Mouse (Mus musculus): Measurements from ENCODE around the gene Abhd15. TPM values are rescaled to one million over a fixed set of nuclear protein-coding genes. Genes with fewer than 3 reads are reported as not detected.
"Not testable (repeated sequence)": the region's sequence is repeated elsewhere in the genome, so short reads cannot be mapped to it uniquely, and the experiment has no call there.

Gene Abhd15
- total RNA-seq, 2 experiments from 2014 or later, result 1.4 to 1.7 TPM

- no peak within 1 kb of the TSS for H3K27ac ChIP-seq
- peak within 1 kb of the TSS; percentile 48 for H3K4me3 ChIP-seq
- TF ChIP-seq CTCF (IDR thresholded peaks at IDR 0.05), result no peak
- DNase-seq (ENCODE audit: extremely low spot score in 1 of 2, low spot score in 2 of 2), result no peak
- intact Hi-C loops (cut with DNase I), result no loop called here
Measured at GRCm38 (mm10) chr11:77515637-77516552, 974 bp downstream of the Abhd15 start, which contains the start of gene Trp53i13. Trp53i13 (minus strand) TSS chr11:77515980.

GRCm38 (mm10) chr11:77516553-77517425, 1.9 kb downstream of the Abhd15 start:
- Histone ChIP-seq H3K4me3 (no peak overlapping the region), H3K27ac (no peak overlapping the region)
- DNase-seq (ENCODE audit: extremely low spot score in 1 of 2, low spot score in 2 of 2), result no peak
- TF ChIP-seq CTCF (IDR thresholded peaks at IDR 0.05), result no peak
- intact Hi-C loops (cut with DNase I), result no loop called here

- intact Hi-C loops (cut with DNase I), result no loop called here
- H3K27ac ChIP-seq, result peak overlapping the region; percentile 36; the same call in 1 of the 2 replicates
Measured at GRCm38 (mm10) chr11:77518051-77518798, 3.3 kb downstream of the Abhd15 start.

GRCm38 (mm10) chr11:77519043-77519442, 4.1 kb downstream of the Abhd15 start, which contains the start of gene Gm10392:
Gm10392 (minus strand) TSS chr11:77519198.
- TF ChIP-seq CTCF (IDR thresholded peaks at IDR 0.05), result no peak
- Histone ChIP-seq H3K27ac (peak within 1 kb of the TSS; percentile 36; the same call in 1 of the 2 replicates), H3K4me3 (no peak within 1 kb of the TSS)
- intact Hi-C loops (cut with DNase I), result no loop called here
- no peak for DNase-seq (ENCODE audit: extremely low spot score in 1 of 2, low spot score in 2 of 2)

More at GRCm38 (mm10) chr11:77518051-77518798, 3.3 kb downstream of the Abhd15 start:
- no peak for TF ChIP-seq CTCF (IDR thresholded peaks at IDR 0.05)
- no peak for DNase-seq (ENCODE audit: extremely low spot score in 1 of 2, low spot score in 2 of 2)
- H3K4me3 ChIP-seq, result no peak overlapping the region

- no peak for TF ChIP-seq CTCF (IDR thresholded peaks at IDR 0.05)
- intact Hi-C loops (cut with DNase I), result no loop called here
- Histone ChIP-seq H3K27ac (no peak overlapping the region), H3K4me3 (no peak overlapping the region)
- no peak for DNase-seq (ENCODE audit: extremely low spot score in 1 of 2, low spot score in 2 of 2)
Measured at GRCm38 (mm10) chr11:77520601-77521529, 5.9 kb downstream of the Abhd15 start.

- no peak overlapping the region for H3K4me3 ChIP-seq
- intact Hi-C loops (cut with DNase I), result no loop called here
Measured at GRCm38 (mm10) chr11:77525804-77526486, 11.0 kb downstream of the Abhd15 start.

GRCm38 (mm10) chr11:77528420-77528819, 13.5 kb downstream of the Abhd15 start:
- H3K27ac ChIP-seq; DNase-seq (ENCODE audit: extremely low spot score in 1 of 2, low spot score in 2 of 2); intact Hi-C loops (cut with DNase I): not testable (repeated sequence)

More at GRCm38 (mm10) chr11:77525804-77526486, 11.0 kb downstream of the Abhd15 start:
- TF ChIP-seq CTCF (IDR thresholded peaks at IDR 0.05), result peak; percentile 6
- DNase-seq (ENCODE audit: extremely low spot score in 1 of 2, low spot score in 2 of 2), result no peak
- no peak overlapping the region for H3K27ac ChIP-seq

GRCm38 (mm10) chr11:77529644-77530043, 14.7 kb downstream of the Abhd15 start:
- intact Hi-C loops (cut with DNase I), result no loop called here
- Histone ChIP-seq H3K4me3 (no peak overlapping the region), H3K27ac (no peak overlapping the region)
- no peak for DNase-seq (ENCODE audit: extremely low spot score in 1 of 2, low spot score in 2 of 2)
- TF ChIP-seq CTCF (IDR thresholded peaks at IDR 0.05), result no peak

More at GRCm38 (mm10) chr11:77528420-77528819, 13.5 kb downstream of the Abhd15 start:
- not testable (repeated sequence) for H3K4me3 ChIP-seq

GRCm38 (mm10) chr11:77530862-77531261, 15.9 kb downstream of the Abhd15 start:
- no peak for TF ChIP-seq CTCF (IDR thresholded peaks at IDR 0.05)
- DNase-seq (ENCODE audit: extremely low spot score in 1 of 2, low spot score in 2 of 2), result no peak
- no peak overlapping the region for H3K27ac ChIP-seq
- intact Hi-C loops (cut with DNase I), result no loop called here
- H3K4me3 ChIP-seq, result no peak overlapping the region

All from left cerebral cortex, adult 2 months (tissue).